Mouse (Mus musculus) frontal cortex, postnatal 36 days (tissue): ENCODE data around the gene Bag6.
A peak's percentile ranks its signal among the peaks of the same experiment; 100 is the strongest.

Source experiments
- DNase-seq, 2 experiments: peaks; one replicate each; pipeline ENCODE4 v3.0.0; 2022; ENCODE audit warnings: low spot score in 2 of 2

Bag6 gene

GRCm38 (mm10) chr17:35167794-35168193 is 32.8 kb downstream of the Bag6 start:
- peak in 1 of 2 experiments; percentile 56 for DNase-seq

GRCm38 (mm10) chr17:35168541-35169207 is 33.7 kb downstream of the Bag6 start:
- DNase-seq = no peak

DNA sequence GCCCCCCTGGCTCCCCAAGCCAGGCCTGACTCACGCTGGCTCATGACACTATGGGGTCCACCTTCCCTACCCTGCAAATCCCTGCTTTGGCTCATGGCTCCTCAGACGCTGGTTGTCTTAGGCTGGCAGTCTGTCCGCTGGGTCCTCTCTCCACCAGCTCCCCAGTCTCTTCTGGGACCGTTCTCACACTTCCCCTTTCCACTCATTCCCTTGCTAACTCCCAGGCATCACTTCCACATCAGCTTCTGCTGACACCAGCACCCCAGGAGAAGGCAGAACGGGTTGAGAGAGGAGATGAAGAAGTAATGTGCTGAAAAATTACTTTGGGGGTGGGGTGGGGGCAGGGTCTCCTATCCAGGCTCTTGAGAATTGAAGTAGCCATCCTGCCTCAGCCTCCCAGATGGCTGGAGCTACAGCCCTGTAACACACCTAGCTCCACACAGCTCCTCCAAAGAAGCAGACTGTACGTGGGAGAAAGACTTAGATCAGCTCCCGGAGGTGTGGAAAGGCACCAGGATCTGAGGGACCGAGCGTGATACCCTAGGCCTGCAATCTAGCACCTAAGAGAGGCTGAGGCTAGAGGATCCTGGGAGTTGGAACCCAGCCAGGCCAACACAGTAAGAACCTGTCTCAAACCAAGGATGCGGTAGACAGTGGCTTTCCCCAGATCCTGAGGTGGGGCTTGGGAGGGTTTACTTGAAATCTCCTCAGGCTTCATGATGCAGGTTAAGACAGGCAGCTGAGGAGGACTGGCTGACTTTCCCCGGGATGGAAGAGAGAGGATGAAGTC is 37.7 kb downstream of the Bag6 start:
- peak; percentile 57 for DNase-seq

GRCm38 (mm10) chr17:35173329-35173728 is 38.4 kb downstream of the Bag6 start:
- no peak for DNase-seq

DNA sequence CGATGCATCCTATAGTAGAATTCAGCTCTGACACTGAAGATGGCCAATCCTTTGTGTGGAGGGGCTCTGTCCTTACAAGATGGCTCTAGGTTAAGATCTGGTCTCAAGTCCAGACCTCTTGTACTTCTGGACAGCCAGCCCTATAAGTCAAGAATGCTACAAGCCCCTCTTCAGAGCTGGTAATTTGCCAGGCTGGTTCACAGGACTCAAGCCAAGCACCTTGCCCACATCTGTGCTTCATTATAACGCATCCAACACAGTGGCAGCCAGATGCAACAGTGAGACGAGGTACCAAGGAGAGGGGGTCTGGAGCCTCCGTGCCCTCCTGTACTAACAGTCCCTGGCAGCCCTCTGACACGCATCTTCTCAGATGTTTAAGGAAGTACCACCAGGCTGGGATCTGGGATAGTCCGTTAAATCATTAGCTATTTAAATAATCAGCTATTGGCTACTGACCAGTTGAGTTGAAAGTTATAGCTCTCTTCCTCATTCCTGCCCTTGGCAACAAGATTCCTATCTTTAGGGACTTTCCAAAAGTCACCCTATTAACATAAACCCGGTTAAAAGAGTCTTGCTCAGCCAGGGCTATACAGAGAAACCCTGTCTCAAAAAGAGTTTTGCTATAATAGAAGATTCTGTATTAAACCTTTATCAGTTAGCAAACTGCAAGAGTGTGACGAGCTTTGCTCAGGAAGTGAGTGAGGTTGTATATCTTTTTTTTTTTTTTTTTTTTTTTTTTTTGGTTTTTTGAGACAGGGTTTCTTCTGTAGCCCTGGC is 39.4 kb downstream of the Bag6 start:
- no peak for DNase-seq

DNA sequence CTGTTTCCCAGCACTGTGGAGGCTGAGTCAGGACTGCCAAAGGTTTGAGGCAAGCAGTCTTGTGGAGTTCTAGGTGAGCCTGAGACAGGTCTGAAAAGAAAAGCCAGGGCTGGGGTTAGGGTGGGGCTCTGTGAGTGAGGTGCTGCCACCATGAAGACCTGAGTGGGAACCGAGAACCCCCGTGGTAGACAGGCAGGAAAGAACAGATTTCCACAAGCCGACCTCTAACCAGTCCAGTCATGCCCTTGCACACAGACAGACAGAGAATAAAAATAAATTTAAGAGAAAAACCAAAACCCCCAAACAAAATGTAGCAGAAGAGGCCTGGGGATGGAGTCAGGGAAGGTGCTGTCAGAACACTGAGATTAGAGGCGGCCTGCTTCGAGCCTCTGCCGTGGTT is 40.4 kb downstream of the Bag6 start:
- no peak for DNase-seq

DNA sequence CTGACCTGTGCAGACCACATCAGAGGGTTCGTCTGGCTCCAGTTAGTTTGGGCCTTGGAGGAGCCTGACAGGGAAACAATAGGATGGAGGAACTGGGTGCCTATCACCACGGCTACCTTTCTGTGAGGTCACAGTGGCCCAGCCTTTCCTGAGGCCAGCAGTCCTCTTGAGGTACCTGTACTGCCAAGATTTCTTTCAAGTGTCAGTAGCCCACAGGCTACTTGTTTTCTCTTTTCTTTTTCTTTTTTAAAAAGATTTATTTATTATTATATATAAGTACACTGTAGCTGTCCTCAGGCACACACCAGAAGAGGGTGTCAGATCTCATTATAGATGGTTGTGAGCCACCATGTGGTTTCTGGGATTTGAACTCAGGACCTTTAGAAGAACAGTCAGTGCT is 41.0 kb downstream of the Bag6 start, which contains the start of gene Aif1:
TSS of gene Aif1 (minus strand) at position 101 of the 400 bp plus-strand sequence.
- DNase-seq = no peak

DNA sequence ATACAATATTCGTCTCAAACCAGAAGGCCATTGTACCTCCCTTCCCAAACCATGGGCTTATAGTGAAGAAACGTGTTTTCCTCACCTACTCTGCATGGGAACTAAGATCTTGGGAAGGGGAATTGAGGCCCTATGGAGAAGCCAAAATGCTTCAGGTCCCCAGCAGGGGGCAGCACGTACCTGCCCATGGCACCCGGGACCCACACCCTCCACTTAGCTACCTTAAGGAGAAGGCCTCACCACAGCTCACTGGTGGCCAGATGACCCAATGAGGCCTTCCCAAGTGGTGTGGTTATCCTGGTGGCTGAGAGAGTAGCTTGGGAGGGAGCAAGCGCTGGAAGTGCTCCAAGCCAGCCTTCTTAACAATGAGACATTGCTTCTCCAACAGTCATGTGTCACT is 43.5 kb downstream of the Bag6 start:
- DNase-seq = peak in 1 of 2 experiments; percentile 51

DNA sequence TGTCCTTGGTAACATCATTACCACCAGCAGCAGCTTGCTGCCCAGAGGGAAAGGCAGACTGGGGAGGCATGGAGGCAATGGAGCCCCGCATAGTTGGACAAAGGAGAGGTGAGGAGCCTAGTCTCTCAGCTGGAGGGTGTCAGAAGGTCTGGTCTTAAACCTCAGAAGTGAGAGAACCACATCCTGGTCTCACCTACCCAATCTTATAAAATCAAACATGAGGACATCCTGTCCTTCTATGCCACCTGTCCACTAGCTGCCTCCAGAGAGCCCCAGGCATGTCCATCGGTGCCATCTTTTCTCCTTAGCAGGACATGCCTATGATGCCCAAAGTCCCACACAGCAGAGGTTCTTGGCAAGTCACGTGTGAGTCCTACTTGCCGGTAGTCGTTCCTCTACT is 45.1 kb downstream of the Bag6 start:
- no peak for DNase-seq

GRCm38 (mm10) chr17:35185639-35186611 is 50.9 kb downstream of the Bag6 start:
- no peak for DNase-seq

DNA sequence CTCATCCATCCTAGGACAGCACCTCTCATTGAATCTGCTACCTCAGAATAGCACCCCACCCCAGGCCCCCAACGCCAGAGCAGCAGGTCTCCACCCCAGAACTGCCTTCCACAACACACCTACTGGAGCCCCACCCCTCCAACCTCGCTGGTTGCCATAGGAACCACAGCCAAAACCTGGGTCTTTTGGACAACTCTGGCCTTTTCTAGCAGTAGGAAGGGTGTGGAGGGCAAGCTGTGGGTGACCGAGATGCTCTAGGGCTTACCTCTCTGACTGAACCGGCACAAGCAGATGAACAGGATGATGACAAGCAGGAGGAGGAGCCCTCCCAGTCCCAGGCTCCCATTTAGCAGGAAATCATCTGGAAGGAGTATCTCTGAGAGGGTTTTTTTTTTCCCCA is 51.7 kb downstream of the Bag6 start:
- DNase-seq = no peak

- DNase-seq = no peak
These were observed 52.4 kb downstream of the Bag6 start for GRCm38 (mm10) chr17:35187345-35187744.

- no peak for DNase-seq
These were observed 53.1 kb downstream of the Bag6 start, which contains the start of gene Lst1 for GRCm38 (mm10) chr17:35187959-35188610. Gene Lst1 (minus strand): TSS chr17:35188439.

GRCm38 (mm10) chr17:35189186-35189585 is 54.2 kb downstream of the Bag6 start:
- no peak for DNase-seq

DNA sequence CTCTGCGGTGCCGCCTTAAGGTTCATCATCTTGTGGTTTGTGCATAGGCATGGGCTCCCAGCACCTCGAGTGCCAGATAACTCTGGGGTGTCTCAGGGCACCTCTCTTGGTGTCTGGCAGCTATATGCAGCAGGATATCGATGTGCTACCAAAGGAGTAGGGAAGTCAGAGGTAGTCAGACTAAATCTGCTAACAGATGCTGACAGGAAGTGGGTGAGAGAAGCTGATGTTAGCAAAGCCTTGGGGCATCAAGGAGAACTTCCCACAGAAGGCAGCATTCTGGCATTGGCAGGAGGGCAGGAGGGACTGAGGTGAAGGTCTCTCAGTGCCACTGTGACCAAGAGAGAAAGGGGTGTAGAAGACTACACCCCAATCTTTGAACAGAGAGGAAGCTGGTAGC is 55.1 kb downstream of the Bag6 start:
- no peak for DNase-seq

DNA sequence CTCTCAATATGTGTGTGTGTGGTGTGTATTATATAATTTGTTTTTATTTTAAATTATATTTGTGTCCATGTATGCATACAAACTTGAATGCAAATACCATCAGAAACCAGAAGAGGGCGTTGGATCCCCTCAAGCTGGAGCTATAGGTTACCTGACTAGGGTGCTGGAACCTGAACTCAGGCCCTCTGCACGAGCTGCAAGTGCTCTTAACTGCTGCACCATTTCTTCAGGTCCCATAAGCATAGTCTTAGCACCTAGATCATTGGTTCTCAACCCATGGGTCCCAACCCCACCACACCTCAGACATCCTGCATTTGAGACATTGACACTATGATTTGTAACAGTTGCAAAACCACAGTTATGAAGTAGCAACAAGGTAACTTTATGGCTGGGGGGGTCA is 56.7 kb downstream of the Bag6 start:
- no peak for DNase-seq

DNA sequence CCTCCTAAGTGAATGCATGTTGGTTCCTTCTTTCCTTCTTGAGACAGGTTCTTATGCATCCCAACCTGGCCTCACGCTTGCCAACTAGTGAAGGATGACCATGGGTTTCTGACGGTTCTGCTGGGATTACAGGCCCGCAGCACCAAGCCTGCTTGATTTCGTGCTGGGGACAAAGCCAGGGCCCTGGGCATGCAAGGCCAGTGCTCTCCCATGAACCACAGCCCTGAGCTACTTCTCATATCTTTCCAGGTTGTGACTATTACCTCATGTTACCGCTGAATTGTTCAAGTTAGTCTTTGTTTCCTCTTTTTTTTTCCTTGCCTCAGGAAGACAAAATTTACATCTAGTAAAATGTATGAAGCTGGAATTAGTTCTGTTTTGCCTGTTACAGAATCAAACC is 57.9 kb downstream of the Bag6 start:
- no peak for DNase-seq

- no peak for DNase-seq
These were observed 59.2 kb downstream of the Bag6 start, which contains the start of gene Ltb for GRCm38 (mm10) chr17:35193881-35194843. Gene Ltb (plus strand): TSS chr17:35194439.

DNA sequence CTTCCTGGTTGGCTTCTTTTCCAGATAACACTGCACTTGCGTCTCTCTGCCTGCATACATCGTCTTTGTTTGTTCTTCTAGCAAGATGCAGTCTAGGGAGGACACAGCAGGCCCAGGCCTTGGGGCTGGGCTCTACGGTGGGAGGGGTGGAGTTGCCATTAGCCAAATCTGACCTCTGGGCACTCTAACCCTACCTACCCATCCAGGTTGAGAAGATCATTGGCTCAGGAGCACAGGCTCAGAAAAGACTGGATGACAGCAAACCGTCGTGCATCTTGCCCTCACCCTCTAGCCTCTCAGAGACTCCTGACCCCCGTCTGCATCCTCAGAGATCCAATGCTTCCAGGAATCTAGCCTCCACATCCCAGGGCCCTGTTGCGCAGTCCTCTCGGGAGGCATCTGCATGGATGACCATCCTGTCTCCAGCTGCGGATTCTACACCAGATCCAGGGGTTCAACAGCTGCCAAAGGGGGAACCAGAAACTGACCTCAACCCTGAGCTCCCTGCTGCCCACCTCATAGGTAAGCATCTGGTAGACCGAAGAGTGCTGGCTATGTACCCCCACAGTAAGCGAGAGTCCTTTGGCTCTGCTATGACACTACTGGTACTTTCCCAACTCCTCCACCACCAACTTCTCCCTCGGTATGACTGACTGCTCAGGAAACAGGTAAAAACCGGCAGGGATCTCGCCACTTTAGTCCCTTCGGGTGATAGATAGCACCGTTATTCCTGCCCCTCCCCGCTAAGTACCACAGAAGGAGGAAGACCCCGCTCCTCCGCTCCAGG is 60.1 kb downstream of the Bag6 start:
- no peak for DNase-seq
